Mouse (Mus musculus) lung, postnatal 4 days (tissue): ENCODE data around the gene Dctn3.

ENCODE experiments used
- DNase-seq, 2 experiments: peaks; one replicate each; pipeline ENCODE4 v3.0.0; 2021

Dctn3 gene

DNA sequence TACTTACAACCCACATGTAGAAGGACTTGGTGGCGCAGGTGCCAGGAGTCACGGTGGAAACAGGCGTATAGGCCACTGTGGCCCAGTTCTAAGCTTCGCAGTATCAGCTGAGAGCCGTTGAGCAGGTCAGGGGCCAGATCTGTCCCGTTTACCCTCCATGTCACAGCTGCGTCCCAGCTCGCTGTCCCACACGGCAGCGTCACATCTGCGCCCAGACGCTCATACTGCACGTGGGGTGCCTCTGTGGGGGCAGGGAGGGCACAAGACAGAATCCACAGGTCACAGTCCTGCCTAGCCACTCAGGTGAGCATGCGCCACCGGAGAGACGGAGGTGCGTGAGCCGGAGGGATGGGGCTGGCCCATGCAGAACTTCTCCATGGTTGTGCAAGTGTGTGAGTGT lies 52.1 kb downstream of the Dctn3 start:
- DNase-seq = no peak

DNA sequence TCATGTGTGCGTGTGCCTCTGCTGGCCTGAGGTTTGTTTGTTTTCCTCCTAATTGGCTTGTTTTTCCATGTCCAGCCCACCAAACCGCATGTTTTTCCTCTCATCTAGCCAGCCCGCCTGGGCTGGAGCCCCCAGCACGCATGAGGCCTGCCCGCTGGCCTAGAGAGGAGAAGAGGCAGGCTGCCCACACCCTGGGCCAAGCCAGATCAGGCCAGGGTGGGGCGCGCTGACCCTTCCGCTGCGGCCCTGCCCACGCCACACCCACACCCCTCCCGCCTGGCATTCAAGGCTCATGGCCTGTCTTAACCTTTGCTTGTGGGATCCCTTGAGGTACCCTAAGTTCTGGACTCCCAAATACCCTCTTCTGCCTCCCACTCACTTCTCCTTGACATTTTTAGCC lies 56.3 kb downstream of the Dctn3 start:
- no peak for DNase-seq

DNA sequence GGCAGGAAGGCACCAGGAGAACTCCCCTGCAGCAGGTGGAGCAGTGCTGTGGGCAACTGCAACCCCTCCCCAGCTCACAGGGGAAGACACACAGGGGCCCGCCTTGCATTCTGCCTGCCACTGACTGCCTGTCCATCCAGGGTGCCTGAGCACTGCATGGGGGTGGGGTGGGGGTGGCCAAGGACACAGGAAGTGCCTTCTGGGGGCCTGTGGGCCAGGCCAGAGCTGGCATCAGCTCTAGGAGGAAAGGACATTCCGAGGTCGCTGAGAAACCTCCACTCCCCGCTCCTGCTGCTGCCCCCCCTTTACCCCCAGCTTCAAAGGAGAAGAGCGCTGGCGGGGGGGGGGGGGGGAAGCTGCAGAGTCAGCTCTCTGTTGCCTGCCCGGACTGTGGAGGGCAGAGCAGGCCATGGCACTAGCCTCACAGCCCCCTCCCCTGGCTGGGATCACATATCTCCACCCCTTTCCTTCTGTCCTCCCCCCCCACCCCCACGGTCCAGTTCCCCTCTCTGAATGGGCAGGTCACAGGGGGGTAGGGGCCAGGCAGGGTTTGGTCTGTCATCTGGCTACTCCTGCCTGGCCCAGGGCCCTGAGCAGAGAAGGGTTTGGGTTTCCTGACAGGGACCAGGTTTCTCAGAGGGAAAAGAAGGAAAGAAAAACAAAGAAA lies 57.8 kb downstream of the Dctn3 start:
- no peak for DNase-seq
